Mouse (Mus musculus) ES-E14 (cell line): ENCODE results near the gene Nr1i3.

Experiments used
- CHD2 ChIP-seq: IDR thresholded peaks from 2 replicates; pipeline ENCODE4 v1.6.1; 2014; ENCODE audit warnings: mild to moderate bottlenecking, low read depth, low read length, inconsistent platforms
- MAFK ChIP-seq: IDR thresholded peaks from 2 replicates; pipeline ENCODE4 v1.6.1; 2014; ENCODE audit warnings: mild to moderate bottlenecking, low read depth, low read length, inconsistent platforms; ENCODE audit not compliant: insufficient read depth
- ZC3H11A ChIP-seq: IDR thresholded peaks from 2 replicates; pipeline ENCODE4 v1.6.1; 2012; ENCODE audit warnings: low read depth, mild to moderate bottlenecking, inconsistent platforms, low read length, borderline replicate concordance
- ZNF384 ChIP-seq: IDR thresholded peaks from 2 replicates; pipeline ENCODE4 v1.6.1; 2012; ENCODE audit warnings: low read depth, low read length, inconsistent platforms

GRCm38 (mm10) chr1:171223796-171224195, 10.0 kb downstream of the Nr1i3 start:
- TF ChIP-seq ZNF384 (no peak), ZC3H11A (no peak), CHD2 (no peak), MAFK (no peak)
